Mouse (Mus musculus) megakaryocyte, adult 5-6 weeks (primary cell): ENCODE measurements around the gene Gm12830. TPM values are rescaled to one million over a fixed set of nuclear protein-coding genes. Genes with fewer than 3 reads are reported as not detected.

Source experiments
- ATAC-seq: 2 replicates; pipeline ENCODE4 v1.8.0; 2016; ENCODE audit warnings: mild to moderate bottlenecking, inconsistent platforms; ENCODE audit not compliant: poor library complexity, severe bottlenecking
- total RNA-seq, 2 experiments: library from RNA; stranded (forward) in 1 of 2; stranded (reverse) in 1 of 2; fragments of 153-499, 151-499 nt in 1 of 2; fragments of 221-1000, 200-1000 nt in 1 of 2; gene quantifications; 2 replicates each; pipeline versions ENCODE4 v1.2.3 to v1.2.4; 2015 to 2017

The Gm12830 gene
- total RNA-seq, 2 experiments from 2014 or later: not detected

GRCm38 (mm10) chr4:114843097-114843721 lies 21.7 kb downstream of the Gm12830 start:
- ATAC-seq: no peak

- no peak for ATAC-seq
Measured at GRCm38 (mm10) chr4:114844600-114844999, 23.1 kb downstream of the Gm12830 start.

- no peak for ATAC-seq
Measured at GRCm38 (mm10) chr4:114845622-114846021, 24.1 kb downstream of the Gm12830 start.

- no peak for ATAC-seq
Measured at GRCm38 (mm10) chr4:114846723-114847122, 25.2 kb downstream of the Gm12830 start.

GRCm38 (mm10) chr4:114853968-114854367 lies 32.4 kb downstream of the Gm12830 start:
- ATAC-seq: no peak

GRCm38 (mm10) chr4:114858426-114858825 lies 36.9 kb downstream of the Gm12830 start:
- no peak for ATAC-seq

GRCm38 (mm10) chr4:114863166-114863565 lies 41.6 kb downstream of the Gm12830 start:
- peak; percentile 70 for ATAC-seq

- ATAC-seq: no peak
Measured at GRCm38 (mm10) chr4:114869765-114870490, 48.4 kb downstream of the Gm12830 start.

GRCm38 (mm10) chr4:114876441-114876972 lies 55.0 kb downstream of the Gm12830 start:
- no peak for ATAC-seq

GRCm38 (mm10) chr4:114882232-114882631 lies 60.7 kb downstream of the Gm12830 start:
- ATAC-seq: no peak

- no peak for ATAC-seq
Measured at GRCm38 (mm10) chr4:114897853-114898252, 76.3 kb downstream of the Gm12830 start.

- no peak for ATAC-seq
Measured at GRCm38 (mm10) chr4:114899885-114900284, 78.4 kb downstream of the Gm12830 start.

- ATAC-seq: no peak
Measured at GRCm38 (mm10) chr4:114900866-114901642, 79.5 kb downstream of the Gm12830 start.

- ATAC-seq: peak; percentile 53; the same call in 1 of the 2 replicates
Measured at GRCm38 (mm10) chr4:114901643-114902351, 80.3 kb downstream of the Gm12830 start.

GRCm38 (mm10) chr4:114902641-114903421 lies 81.3 kb downstream of the Gm12830 start:
- ATAC-seq: no peak

GRCm38 (mm10) chr4:114903422-114903782 lies 81.9 kb downstream of the Gm12830 start:
- no peak for ATAC-seq

GRCm38 (mm10) chr4:114905501-114905900 lies 84.0 kb downstream of the Gm12830 start:
- no peak for ATAC-seq
